Mouse (Mus musculus) lung, adult 2 months (tissue): ENCODE results near the gene Gm5662.

Source experiments
- CTCF ChIP-seq: fragments of 200-500 bp; IDR thresholded peaks from 2 replicates; pipeline ENCODE4 v1.5.1; 2011; ENCODE audit warnings: mild to moderate bottlenecking, low read length, control low read depth; ENCODE audit not compliant: insufficient read depth
- POLR2A ChIP-seq: fragments of 200-500 bp; IDR thresholded peaks from 2 replicates; pipeline ENCODE4 v1.6.1; 2011; ENCODE audit warnings: low read depth, mild to moderate bottlenecking, control low read depth, low read length, borderline replicate concordance; ENCODE audit errors: extremely low read depth

DNA sequence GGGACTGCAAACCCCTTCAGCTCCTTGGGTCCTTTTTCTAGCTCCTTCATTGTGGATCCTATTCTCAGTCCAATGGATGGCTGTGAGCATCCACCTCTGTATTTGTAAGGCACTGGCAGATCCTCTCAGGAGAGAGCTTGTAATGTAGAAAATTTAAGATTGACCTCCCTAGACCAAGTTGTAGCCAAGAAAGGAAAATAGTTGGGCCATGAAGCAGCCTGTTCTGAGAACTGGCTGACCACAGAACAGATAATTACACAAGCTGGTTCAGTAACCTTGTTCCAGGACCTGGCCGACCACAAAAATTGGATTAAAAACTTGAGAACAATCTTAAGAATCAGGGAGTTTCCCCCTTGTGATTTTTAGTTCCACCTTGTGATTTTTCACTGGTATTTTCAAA lies 17.1 kb downstream of the Gm5662 start:
- TF ChIP-seq POLR2A (no peak), CTCF (no peak)
